Mouse (Mus musculus) lung, embryonic 14.5 days (tissue): ENCODE measurements around the gene Gm21981. TPM values are rescaled to one million over a fixed set of nuclear protein-coding genes. Genes with fewer than 3 reads are reported as not detected.
"Not testable (repeated sequence)": the region's sequence is repeated elsewhere in the genome, so short reads cannot be mapped to it uniquely, and the experiment has no call there.

Experiments used
- ATAC-seq: fragments of 200-750 bp; cut with Nextera tagmentation; 2 replicates; pipeline ENCODE4 v1.8.0; 2017; ENCODE audit warnings: mild to moderate bottlenecking, moderate TSS enrichment, moderate library complexity; ENCODE audit not compliant: insufficient read depth
- DNase-seq: peaks from one replicate; pipeline ENCODE4 v3.0.0-alpha.2; 2015
- H3K27ac ChIP-seq: fragments of 300-500 bp; sonication (generic); 2 replicates; pipeline ENCODE4 v1.5.1; 2014; ENCODE audit warnings: low read depth, mild to moderate bottlenecking, moderate library complexity
- H3K27me3 ChIP-seq: fragments of 300-500 bp; sonication (generic); 2 replicates; pipeline ENCODE4 v1.6.1; 2014; ENCODE audit warnings: low read length, control low read depth; ENCODE audit not compliant: insufficient read depth
- H3K36me3 ChIP-seq: fragments of 300-500 bp; sonication (generic); 2 replicates; pipeline ENCODE4 v1.6.1; 2014; ENCODE audit warnings: control low read depth; ENCODE audit not compliant: insufficient read depth
- H3K4me1 ChIP-seq: fragments of 300-500 bp; sonication (generic); 2 replicates; pipeline ENCODE4 v1.6.1; 2014; ENCODE audit warnings: antibody characterized with exemption, control low read depth; ENCODE audit not compliant: insufficient read depth
- H3K4me2 ChIP-seq: fragments of 300-500 bp; sonication (generic); 2 replicates; pipeline ENCODE4 v1.6.1; 2014; ENCODE audit warnings: mild to moderate bottlenecking
- H3K4me3 ChIP-seq: fragments of 300-500 bp; sonication (generic); 2 replicates; pipeline ENCODE4 v1.5.1; 2014; ENCODE audit warnings: low read depth, low read length
- H3K9ac ChIP-seq: fragments of 300-500 bp; sonication (generic); 2 replicates; pipeline ENCODE4 v1.6.1; 2014
- H3K9me3 ChIP-seq: fragments of 300-500 bp; sonication (generic); 2 replicates; pipeline ENCODE4 v1.6.1; 2016; ENCODE audit warnings: low read depth, low read length, control low read depth
- CTCF ChIP-seq: IDR thresholded peaks from 2 replicates; pipeline ENCODE4 v1.5.1; 2016; ENCODE audit warnings: antibody characterized with exemption, low read depth
- WGBS: fragments of 180-500 bp; shearing (Covaris S2); extraction: QIAGEN DNeasy Blood & Tissue Kit; methylation state at CpG from one replicate; pipeline ENCODE4 v1.1.7; 2014; 5-methylcytosine and 5-hydroxymethylcytosine counted together
- polyA plus RNA-seq: library from polyadenylated mRNA; unstranded; fragments of >200 nt; fragmentation: Nextera tagmentation; extraction: Ambion mirVana; gene quantifications from 2 replicates; pipeline ENCODE4 v1.2.1, GENCODE M21; 2014

The Gm21981 gene
- polyA plus RNA-seq, 1 experiment from 2014 or later: 1.3 TPM

DNA sequence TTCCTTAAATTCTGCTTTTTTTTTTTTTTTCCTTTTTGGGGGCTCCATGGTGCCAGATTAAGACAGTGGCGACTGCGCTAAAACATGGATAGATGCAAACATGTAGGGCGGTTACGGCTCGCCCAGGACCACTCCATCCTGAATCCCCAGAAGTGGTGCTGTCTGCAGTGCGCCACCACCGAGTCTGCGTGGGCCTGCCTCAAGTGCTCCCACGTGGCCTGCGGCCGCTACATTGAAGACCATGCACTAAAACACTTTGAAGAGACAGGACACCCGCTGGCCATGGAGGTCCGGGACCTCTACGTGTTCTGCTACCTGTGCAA lies 22.3 kb downstream of the Gm21981 start:
- ATAC-seq (peak; percentile 60), DNase-seq (peak; percentile 28)
- Histone ChIP-seq H3K36me3 (0 out of 2 replicates have a peak, but pooled peaks cover 6% of the 10 kb centered on the region), H3K27ac (no peak overlapping the region), H3K9ac (peak overlapping the region; percentile 50), H3K4me1 (peaks cover 3% of the 10 kb centered on the region; the same call in 1 of the 2 replicates), H3K4me2 (peak overlapping the region; percentile 89), H3K4me3 (peak overlapping the region; percentile 37), H3K9me3 (no peaks in the 10 kb centered on the region), H3K27me3 (no peaks in the 10 kb centered on the region)
- 14% methylated on average over 14 of the region's 14 CpGs for WGBS
- no peak for TF ChIP-seq CTCF

DNA sequence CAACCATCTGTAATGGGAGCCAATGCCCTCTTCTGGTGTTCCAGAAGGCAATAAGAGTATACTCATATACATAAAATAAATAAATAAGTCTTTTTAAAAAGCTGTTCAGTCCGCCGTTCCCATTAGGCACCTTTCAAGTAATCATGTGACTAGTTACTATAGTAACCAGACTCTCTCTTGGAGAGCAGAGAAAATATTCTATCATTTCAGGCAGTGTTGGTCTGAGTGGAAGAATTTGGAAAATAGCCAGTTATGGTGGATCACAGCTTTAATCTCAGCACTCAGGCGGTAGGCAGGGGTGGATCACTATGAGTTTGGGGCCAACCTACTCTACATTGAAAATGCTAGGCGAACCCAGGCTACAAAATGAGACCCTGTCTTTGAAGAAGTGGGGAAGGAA lies 25.1 kb downstream of the Gm21981 start:
- Histone ChIP-seq H3K27ac (no peak overlapping the region), H3K4me1 (peaks cover 3% of the 10 kb centered on the region; the same call in 1 of the 2 replicates), H3K4me3 (no peak overlapping the region), H3K4me2 (no peak overlapping the region), H3K36me3 (no peaks in the 10 kb centered on the region), H3K27me3 (no peaks in the 10 kb centered on the region), H3K9ac (no peak overlapping the region), H3K9me3 (no peaks in the 10 kb centered on the region)
- DNase-seq: peak; percentile 53
- TF ChIP-seq CTCF: no peak
- WGBS: 45% methylated on average over 4 of the region's 4 CpGs
- ATAC-seq: no peak

DNA sequence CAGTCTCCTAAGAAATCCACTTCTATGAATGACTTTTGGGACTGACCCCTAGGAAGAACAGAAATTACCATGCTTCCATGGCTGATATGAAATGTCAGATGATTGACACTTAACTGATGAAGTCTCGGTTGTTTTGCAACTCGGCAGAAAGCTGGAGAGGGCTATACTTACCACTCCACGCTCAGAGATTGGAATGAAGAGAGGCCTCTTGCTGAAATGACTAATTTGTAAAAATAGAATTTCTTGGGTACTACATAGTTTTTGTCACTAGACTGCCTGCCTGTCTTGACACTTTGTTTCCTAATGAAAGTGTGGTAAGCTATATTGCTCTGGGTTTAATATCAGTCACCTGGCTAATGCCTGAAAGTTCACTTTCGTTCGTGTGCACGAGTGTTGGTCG lies 29.8 kb downstream of the Gm21981 start:
- no peak overlapping the region for H3K4me3 ChIP-seq
- no peaks in the 10 kb centered on the region for H3K36me3 ChIP-seq
- H3K4me2 ChIP-seq: no peak overlapping the region
- H3K4me1 ChIP-seq: no peaks in the 10 kb centered on the region
- H3K9ac ChIP-seq: no peak overlapping the region
- WGBS: 82% methylated on average over 7 of the region's 7 CpGs
- no peak for DNase-seq
- no peaks in the 10 kb centered on the region for H3K27me3 ChIP-seq
- H3K9me3 ChIP-seq: no peaks in the 10 kb centered on the region
- H3K27ac ChIP-seq: no peak overlapping the region
- no peak for ATAC-seq
- TF ChIP-seq CTCF: no peak

GRCm38 (mm10) chr17:47663009-47663713 lies 31.1 kb downstream of the Gm21981 start:
- no peak overlapping the region for H3K4me2 ChIP-seq
- H3K9me3 ChIP-seq: no peaks in the 10 kb centered on the region
- ATAC-seq: no peak
- H3K9ac ChIP-seq: no peak overlapping the region
- H3K4me3 ChIP-seq: no peak overlapping the region
- no peaks in the 10 kb centered on the region for H3K36me3 ChIP-seq
- TF ChIP-seq CTCF: no peak
- no peak for DNase-seq
- H3K4me1 ChIP-seq: no peaks in the 10 kb centered on the region
- WGBS: 58% methylated on average over 9 of the region's 9 CpGs
- H3K27ac ChIP-seq: no peak overlapping the region
- H3K27me3 ChIP-seq: no peaks in the 10 kb centered on the region

DNA sequence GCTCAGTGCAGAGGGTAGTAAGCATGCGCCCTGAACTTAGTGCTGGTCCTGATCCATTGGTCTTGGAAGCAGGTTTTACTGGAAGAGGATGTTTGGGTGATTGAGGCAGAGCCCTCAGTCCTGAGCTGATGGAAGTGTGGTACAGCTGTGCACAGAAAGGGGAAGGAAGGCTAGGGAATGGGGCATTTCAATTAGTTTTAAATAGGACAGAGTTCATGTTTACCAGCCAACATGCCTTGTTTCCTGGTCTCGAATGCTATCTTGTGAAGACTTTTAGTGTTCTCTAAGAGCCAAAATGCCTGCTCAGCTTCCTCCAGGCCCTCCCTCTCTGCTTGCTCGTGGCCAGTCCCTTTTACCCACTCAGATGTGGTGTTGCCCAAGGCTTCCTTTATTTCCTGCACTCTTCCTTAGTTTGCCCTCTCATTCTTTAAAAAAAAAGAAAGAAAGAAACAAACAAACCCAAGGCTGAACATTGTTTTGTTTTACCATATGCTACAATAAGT lies 35.5 kb downstream of the Gm21981 start:
- Histone ChIP-seq H3K27ac (no peak overlapping the region), H3K36me3 (no peaks in the 10 kb centered on the region), H3K9me3 (no peaks in the 10 kb centered on the region), H3K4me1 (no peaks in the 10 kb centered on the region), H3K4me3 (no peak overlapping the region), H3K4me2 (no peak overlapping the region), H3K27me3 (no peaks in the 10 kb centered on the region), H3K9ac (no peak overlapping the region)
- ATAC-seq (no peak), DNase-seq (no peak)
- TF ChIP-seq CTCF: no peak
- WGBS: 81% methylated on average over 3 of the region's 3 CpGs

- H3K4me2 ChIP-seq: no peak overlapping the region
- ATAC-seq (no peak), DNase-seq (no peak)
- 0 out of 2 replicates have a peak, but pooled peaks have one; percentile 14 for TF ChIP-seq CTCF
- H3K9ac ChIP-seq: no peak overlapping the region
- H3K27ac ChIP-seq: no peak overlapping the region
- H3K4me1 ChIP-seq: no peaks in the 10 kb centered on the region
- no peaks in the 10 kb centered on the region for H3K27me3 ChIP-seq
- 0 out of 2 replicates have a peak, but pooled peaks cover 4% of the 10 kb centered on the region for H3K36me3 ChIP-seq
- WGBS: 81% methylated on average over 4 of the region's 4 CpGs
- H3K9me3 ChIP-seq: no peaks in the 10 kb centered on the region
- H3K4me3 ChIP-seq: no peak overlapping the region
These were observed 36.4 kb downstream of the Gm21981 start for GRCm38 (mm10) chr17:47657901-47658300.

GRCm38 (mm10) chr17:47655697-47656096 lies 38.6 kb downstream of the Gm21981 start:
- WGBS: 72% methylated on average over 5 of the region's 5 CpGs
- DNase-seq: no peak
- Histone ChIP-seq H3K4me3 (no peak overlapping the region), H3K9me3 (no peaks in the 10 kb centered on the region), H3K27me3 (no peaks in the 10 kb centered on the region), H3K4me2 (no peak overlapping the region), H3K36me3 (0 out of 2 replicates have a peak, but pooled peaks cover 4% of the 10 kb centered on the region), H3K4me1 (no peaks in the 10 kb centered on the region), H3K9ac (no peak overlapping the region), H3K27ac (no peak overlapping the region)
- ATAC-seq: no peak
- no peak for TF ChIP-seq CTCF

GRCm38 (mm10) chr17:47654346-47654745 lies 39.9 kb downstream of the Gm21981 start:
- not testable (repeated sequence) for H3K27me3 ChIP-seq, H3K4me1 ChIP-seq, H3K27ac ChIP-seq, H3K9ac ChIP-seq, ATAC-seq, DNase-seq, H3K4me2 ChIP-seq, H3K36me3 ChIP-seq, H3K4me3 ChIP-seq, H3K9me3 ChIP-seq
- WGBS: 92% methylated on average over 8 of the region's 8 CpGs
